18 mouse cellular contexts compared by ENCODE assay signal in the genomic region with DNA sequence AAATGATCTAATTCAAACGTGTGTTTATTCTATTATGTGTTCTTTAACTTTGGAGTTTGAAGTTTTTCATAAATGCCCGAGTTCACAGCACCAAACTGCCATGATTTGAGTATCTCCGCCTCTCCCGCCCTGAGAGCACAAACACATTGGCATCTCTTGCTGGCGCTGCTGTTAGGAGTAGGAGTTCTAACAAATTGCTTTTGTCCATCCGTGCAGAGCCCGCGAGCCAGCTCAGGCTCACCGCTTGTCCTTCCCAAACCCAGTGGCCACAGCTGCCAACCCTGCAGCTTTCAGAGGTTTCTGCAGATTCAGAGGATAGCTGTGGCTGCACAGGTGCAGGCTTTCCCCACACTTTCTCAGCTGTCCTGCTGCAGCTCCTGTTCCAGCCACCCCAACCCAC. TPM values are rescaled to one million over a fixed set of nuclear protein-coding genes. Genes with fewer than 3 reads are reported as not detected.
A peak's percentile ranks its signal among the peaks of the same experiment; 100 is the strongest.
DNase-seq lines count a peak whose midpoint lies in the region; ATAC-seq lines count a peak whose summit lies in the region.
"Had no signal": no experiment of that assay in that cellular context is flagged by ENCODE, and none has a peak within 500 bp of the region (broad histone marks: within the 10 kb centered on the region; RNA-seq: fewer than 3 reads in every experiment).

No protein-coding gene starts in this region.

- no peak for DNase-seq in embryonic facial prominence, embryonic 10.5 days (ENCODE audit: low spot score)
- DNase-seq in heart, postnatal 36 days, result no peak
- peak; percentile 28 to 52 for DNase-seq in layer of hippocampus, postnatal 14 days (ENCODE audit: low spot score in 2 of 2)
- DNase-seq in layer of hippocampus, adult 9-10 months (ENCODE audit: low spot score), result no peak
- DNase-seq in brain, adult 2 months (ENCODE audit: low read depth, low spot score), result peak; percentile 52
- no peak for DNase-seq in thymus, postnatal 0 days (ENCODE audit: low spot score)
- DNase-seq: adrenal gland, postnatal 25 days; B cell, adult 2 months; gastrocnemius, postnatal 36 days; kidney, adult 9 months; kidney, postnatal 36 days; thymus, postnatal 25 days had no signal

- no peaks in the 10 kb centered on the region for H3K9me3 ChIP-seq in embryonic facial prominence, embryonic 13.5 days
- no peaks in the 10 kb centered on the region for H3K9me3 ChIP-seq in embryonic facial prominence, embryonic 10.5 days
- no peaks in the 10 kb centered on the region for H3K9me3 ChIP-seq in heart, embryonic 15.5 days (replicated peaks)
- H3K9me3 ChIP-seq: limb, embryonic 12.5 days; midbrain, embryonic 13.5 days had no signal

- H3K9ac ChIP-seq in embryonic facial prominence, embryonic 13.5 days, result no peak overlapping the region
- no peak overlapping the region for H3K9ac ChIP-seq in heart, embryonic 15.5 days
- H3K9ac ChIP-seq: limb, embryonic 12.5 days; liver, embryonic 14.5 days; midbrain, embryonic 13.5 days had no signal

- H3K27me3 ChIP-seq in embryonic facial prominence, embryonic 13.5 days, result no peaks in the 10 kb centered on the region
- H3K27me3 ChIP-seq in embryonic facial prominence, embryonic 10.5 days (replicated peaks; ENCODE audit: low read depth, poor library complexity, severe bottlenecking), result no peaks in the 10 kb centered on the region
- no peaks in the 10 kb centered on the region for H3K27me3 ChIP-seq in heart, embryonic 15.5 days
- H3K27me3 ChIP-seq: midbrain, embryonic 13.5 days had no signal

- no peaks in the 10 kb centered on the region for H3K36me3 ChIP-seq in embryonic facial prominence, embryonic 13.5 days
- no peaks in the 10 kb centered on the region for H3K36me3 ChIP-seq in embryonic facial prominence, embryonic 10.5 days (replicated peaks)
- H3K36me3 ChIP-seq in heart, embryonic 15.5 days, result no peaks in the 10 kb centered on the region
- H3K36me3 ChIP-seq: limb, embryonic 12.5 days; midbrain, embryonic 13.5 days had no signal

- no peak overlapping the region for H3K4me3 ChIP-seq in embryonic facial prominence, embryonic 13.5 days
- H3K4me3 ChIP-seq in embryonic facial prominence, embryonic 10.5 days, result no peak overlapping the region
- no peak overlapping the region for H3K4me3 ChIP-seq in heart, embryonic 15.5 days
- H3K4me3 ChIP-seq: limb, embryonic 12.5 days; midbrain, embryonic 13.5 days had no signal

- no peak overlapping the region for H3K27ac ChIP-seq in embryonic facial prominence, embryonic 13.5 days
- H3K27ac ChIP-seq in embryonic facial prominence, embryonic 10.5 days (replicated peaks), result no peak overlapping the region
- no peak overlapping the region for H3K27ac ChIP-seq in heart, embryonic 15.5 days
- H3K27ac ChIP-seq: limb, embryonic 12.5 days; liver, embryonic 14.5 days; midbrain, embryonic 13.5 days; stomach, postnatal 0 days had no signal

- intact Hi-C loops in heart, postnatal 36 days (cut with DNase I), result no loop called here

- H3K4me1 ChIP-seq in embryonic facial prominence, embryonic 13.5 days, result no peaks in the 10 kb centered on the region
- peaks cover 7% of the 10 kb centered on the region for H3K4me1 ChIP-seq in embryonic facial prominence, embryonic 10.5 days
- H3K4me1 ChIP-seq in heart, embryonic 15.5 days (replicated peaks), result peaks cover 17% of the 10 kb centered on the region

- WGBS in embryonic facial prominence, embryonic 13.5 days, result 36% methylated on average over 9 of the region's 9 CpGs
- WGBS in embryonic facial prominence, embryonic 10.5 days, result 35% methylated on average over 9 of the region's 9 CpGs
- WGBS in heart, embryonic 15.5 days, result 23% methylated on average over 9 of the region's 9 CpGs

- 0 out of 2 replicates have a peak overlapping the region, but pooled peaks have one; percentile 9 for H3K4me2 ChIP-seq in embryonic facial prominence, embryonic 13.5 days
- H3K4me2 ChIP-seq in heart, embryonic 15.5 days, result peak overlapping the region; percentile 39
- H3K4me2 ChIP-seq: limb, embryonic 12.5 days; midbrain, embryonic 13.5 days had no signal

- no peak for ATAC-seq in embryonic facial prominence, embryonic 13.5 days (ENCODE audit: insufficient number of reproducible peaks, insufficient read depth, low FRiP score, low TSS enrichment, low read depth)
- ATAC-seq in heart, embryonic 15.5 days (replicated peaks; ENCODE audit: insufficient number of reproducible peaks, insufficient read depth, low FRiP score, low read depth), result no peak
- ATAC-seq: midbrain, embryonic 13.5 days had no signal

RNA-seq across cellular contexts. Expression of a gene that starts 42.5 kb away (rescaled TPM):
- polyA plus RNA-seq in embryonic facial prominence, embryonic 13.5 days (2015; fragmentation: Nextera tagmentation; extraction: Ambion mirVana), result 48.6 and 52.1 TPM in 2 replicates
- 93.2 and 97.1 TPM in 2 replicates for polyA plus RNA-seq in embryonic facial prominence, embryonic 10.5 days (2016; fragmentation: Nextera tagmentation; extraction: Ambion mirVana)
- polyA plus RNA-seq in heart, embryonic 15.5 days (2015; fragmentation: Nextera tagmentation; extraction: Ambion mirVana), result 27.6 and 31.9 TPM in 2 replicates
- 1 to 10 TPM; 2.8 to 3.3 TPM for total RNA-seq in heart, postnatal 36 days (2021)
- 10 to 100 TPM; 15.0 to 16.2 TPM for total RNA-seq in layer of hippocampus, postnatal 14 days (2021)
- polyA plus RNA-seq in thymus, postnatal 0 days (2015; fragmentation: Nextera tagmentation; extraction: Ambion mirVana), result 279 and 282 TPM in 2 replicates

Comparison
In these comparisons a context has a peak if more than half of its experiments do, and no peak if none do; other contexts are left out.
1. DNase-seq: peak in layer of hippocampus, postnatal 14 days (2 of 2) and brain, adult 2 months (single experiment); none in embryonic facial prominence, embryonic 10.5 days (single experiment), heart, postnatal 36 days (0 of 2), layer of hippocampus, adult 9-10 months (single experiment) and thymus, postnatal 0 days (single experiment).